Mouse (Mus musculus): Measurements from ENCODE around the gene Umad1. TPM values are rescaled to one million over a fixed set of nuclear protein-coding genes. Genes with fewer than 3 reads are reported as not detected.

Gene Umad1
- total RNA-seq, 4 experiments from 2014 or later = 11.0 to 19.0 (median 14.3) TPM

GRCm38 (mm10) chr6:8472915-8473314 lies 213.8 kb downstream of the Umad1 start:
- DNase-seq (ENCODE audit: low spot score in 2 of 2) = peak in 1 of 2 experiments; percentile 30

DNA sequence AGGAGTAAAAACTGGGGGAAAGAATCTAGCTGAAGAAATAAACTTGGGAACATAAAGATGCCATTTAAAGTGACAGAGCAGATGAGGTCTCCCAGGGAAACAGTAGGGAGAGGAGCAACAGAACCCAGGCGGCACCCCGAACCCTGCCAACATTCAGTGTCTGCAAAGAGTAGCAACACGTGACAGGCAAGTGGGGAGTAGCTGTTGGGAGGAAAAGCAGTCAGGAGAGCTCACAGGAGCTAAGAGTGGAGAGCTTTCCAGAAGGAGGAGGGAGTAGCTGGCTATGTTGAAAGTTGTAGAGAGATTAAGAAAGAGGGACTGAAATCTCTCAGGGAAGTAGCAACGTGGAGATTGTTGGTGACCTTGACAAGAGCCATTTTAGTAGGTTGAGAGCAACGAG lies 214.4 kb downstream of the Umad1 start:
- DNase-seq (ENCODE audit: low spot score in 2 of 2) = peak in 1 of 2 experiments; percentile 6

DNA sequence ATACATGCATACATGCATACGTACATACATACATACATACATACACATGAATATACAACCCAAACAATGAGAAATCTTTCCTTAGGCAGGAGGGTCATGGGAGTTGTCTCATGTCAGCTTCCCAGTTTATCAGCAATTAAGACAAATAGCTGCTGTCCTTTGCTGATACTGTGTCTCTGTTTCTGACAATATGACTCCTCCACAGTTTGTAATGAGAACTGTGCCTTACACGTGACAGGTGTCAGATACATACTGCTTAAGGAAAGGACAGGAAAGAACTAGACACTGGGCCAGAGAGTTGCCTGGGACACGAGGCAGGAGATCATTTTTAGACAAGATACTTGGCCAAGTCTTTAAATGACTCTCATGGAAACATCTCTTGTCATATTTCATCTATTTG lies 215.2 kb downstream of the Umad1 start:
- DNase-seq (ENCODE audit: low spot score in 2 of 2) = no peak

DNA sequence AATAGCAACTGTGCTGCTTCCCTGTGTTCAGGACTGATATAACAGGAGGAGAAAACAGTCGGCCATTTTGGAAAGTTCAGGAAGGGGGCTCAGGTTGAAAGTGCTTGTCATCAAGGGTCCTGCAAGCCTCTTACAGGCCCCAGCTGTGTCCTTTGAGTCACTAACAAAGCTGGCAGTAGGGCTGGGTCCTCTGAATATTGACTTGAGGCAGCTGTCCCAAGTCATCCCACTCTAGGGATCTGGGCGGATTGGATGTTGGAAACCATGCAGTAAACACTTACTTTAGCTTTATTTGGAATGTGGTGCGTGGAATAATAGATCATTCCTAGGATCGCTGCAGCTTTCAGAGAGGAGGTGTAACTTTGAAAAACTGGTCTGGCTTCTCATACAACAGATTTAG lies 215.7 kb downstream of the Umad1 start:
- DNase-seq (ENCODE audit: low spot score in 2 of 2) = no peak

DNA sequence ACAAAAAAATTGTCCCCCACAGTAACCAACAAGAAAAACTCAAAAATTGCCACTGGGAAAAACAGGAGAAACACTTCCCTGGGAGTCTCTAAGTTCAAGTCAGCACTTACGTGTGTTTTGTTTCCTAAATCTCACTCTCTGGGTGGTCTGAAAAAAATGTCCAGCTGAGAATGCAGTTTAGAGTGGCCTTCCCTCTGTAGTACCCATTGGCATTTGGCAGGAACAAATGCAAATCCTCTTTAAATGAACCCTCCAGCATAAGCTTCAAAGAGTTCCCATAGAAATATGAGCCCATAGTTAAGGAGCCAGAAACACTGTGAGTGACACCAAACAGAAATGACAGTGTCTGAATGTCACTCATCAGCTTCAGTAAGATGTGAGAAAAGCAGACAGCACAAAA lies 220.1 kb downstream of the Umad1 start:
- DNase-seq (ENCODE audit: low spot score in 2 of 2) = no peak

DNA sequence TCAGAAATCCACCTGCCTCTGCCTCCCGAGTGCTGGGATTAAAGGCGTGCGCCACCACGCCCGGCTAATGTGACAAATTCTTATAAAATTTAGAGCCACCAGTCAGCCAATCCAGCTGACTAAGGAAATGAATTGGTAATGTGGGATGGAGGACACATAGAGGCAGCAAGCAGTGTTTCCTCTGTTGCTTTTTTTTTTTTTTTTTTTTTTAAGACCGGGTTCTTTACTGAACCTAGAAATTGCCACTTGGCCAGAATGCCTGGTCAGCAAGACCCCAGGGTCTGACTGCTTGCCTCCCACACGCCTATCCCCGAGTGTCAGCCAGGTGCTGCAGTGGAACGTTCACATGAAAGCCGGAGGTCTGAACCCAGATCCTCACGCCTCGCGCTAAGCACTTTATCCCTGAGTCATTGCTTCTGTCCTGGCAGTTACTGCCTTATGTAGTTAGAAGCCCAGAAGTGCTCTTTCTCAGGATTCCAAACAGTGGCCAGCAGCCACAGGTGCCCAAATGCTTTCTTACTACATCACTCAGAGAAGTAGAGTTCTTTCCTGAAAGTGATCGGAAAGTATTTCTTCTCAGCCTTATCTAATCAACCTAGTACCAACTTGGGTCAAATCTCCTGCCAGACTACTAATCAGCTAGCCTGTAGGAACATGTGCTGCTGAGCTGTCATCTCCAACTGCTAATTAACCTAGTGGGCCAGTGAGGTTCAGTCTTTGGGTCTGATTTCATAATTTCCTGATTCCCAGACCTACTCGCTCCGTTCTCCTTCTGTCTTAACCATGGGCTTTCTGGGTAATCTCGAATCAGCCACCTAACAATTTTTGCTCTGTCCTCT lies 225.6 kb downstream of the Umad1 start:
- DNase-seq (ENCODE audit: low spot score in 2 of 2) = no peak

GRCm38 (mm10) chr6:8485414-8486175 lies 226.5 kb downstream of the Umad1 start:
- no peak for DNase-seq (ENCODE audit: low spot score in 2 of 2)

DNA sequence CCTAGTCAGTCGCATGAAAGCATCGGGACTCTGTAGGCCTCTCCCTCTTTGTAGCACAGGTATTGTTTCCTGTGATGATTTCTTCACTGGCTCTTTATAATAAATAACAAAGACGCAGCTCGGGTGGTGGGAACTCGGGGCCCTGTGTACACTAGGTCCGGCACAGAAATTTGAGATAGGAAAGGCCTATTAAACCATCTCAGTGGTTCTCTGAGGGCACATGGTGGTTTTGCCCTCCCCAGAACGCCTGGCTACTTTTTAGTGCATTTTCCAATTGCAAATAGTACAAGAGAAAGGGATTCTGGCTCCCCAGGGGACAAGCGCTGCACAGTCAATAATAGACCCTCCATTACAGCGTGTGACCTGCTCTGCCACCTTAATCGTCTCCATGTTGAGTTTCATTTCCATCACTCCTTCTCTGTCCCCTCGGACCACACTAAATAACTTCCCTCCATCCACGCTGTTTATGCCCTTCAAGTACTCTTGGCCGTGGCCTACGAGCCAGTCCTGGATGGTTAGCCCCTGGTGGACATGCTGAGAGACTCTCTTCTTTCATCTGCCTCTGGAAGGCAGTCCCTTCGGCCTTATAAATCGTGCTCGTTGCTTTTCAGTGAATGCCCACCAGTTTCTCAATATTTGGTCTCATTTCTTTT lies 227.4 kb downstream of the Umad1 start:
- DNase-seq (ENCODE audit: low spot score in 2 of 2) = no peak

DNA sequence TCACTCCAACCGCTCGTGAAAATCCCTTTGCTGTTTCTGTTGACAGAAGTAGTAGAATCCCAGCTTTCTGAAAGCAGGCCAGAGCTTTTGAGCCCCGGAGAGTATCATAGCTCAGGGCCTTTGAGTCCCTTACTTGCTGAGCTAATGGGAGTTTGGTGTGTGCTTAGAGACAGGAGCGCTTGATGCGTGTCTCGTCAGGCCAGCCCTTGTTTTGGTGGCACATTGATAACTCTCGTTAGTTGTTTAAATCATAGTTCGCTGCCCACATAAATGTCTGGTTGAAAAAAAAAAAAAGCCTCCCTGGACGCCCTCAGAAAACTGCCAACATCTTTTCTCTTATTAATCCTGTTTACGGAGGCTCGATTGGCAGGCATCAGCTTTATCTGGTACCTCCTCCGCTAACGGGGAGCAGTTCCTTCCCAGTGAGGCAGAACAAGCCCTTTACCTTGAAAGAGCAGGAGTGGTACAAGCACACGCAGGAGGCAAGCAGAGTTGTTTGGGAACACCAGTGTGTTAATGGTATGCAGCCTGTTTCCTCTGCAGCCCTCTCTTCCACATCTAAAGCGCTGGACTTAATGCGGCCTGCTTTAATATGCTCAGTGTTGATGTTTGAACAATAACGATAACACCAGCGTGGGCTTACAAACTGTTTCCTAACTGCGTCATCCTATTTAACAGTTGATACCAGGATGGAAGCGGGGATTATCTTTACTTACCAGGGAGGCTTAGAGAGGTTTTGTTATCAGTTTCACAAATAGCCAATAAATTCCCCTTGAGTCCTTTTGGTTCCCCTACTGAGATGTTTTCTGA lies 228.2 kb downstream of the Umad1 start:
- DNase-seq (ENCODE audit: low spot score in 2 of 2) = no peak

DNA sequence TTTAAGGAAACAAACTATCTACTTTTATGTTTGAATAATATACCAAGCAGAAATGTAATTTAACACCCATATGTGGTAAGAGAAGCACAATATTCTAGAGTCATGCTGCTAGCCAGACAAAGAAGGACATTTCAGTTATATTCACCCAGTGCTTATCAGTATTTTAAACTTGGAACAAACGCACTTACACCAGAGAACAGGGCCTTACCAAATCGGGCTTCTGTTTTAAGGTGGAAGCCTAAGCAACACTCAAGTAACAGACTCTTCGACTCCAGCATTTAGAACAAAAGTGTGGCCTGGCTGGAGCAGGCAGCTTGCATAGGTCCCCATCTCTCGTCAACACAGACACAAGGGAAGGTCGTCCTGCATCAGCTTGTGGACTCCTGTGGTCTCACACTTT lies 229.2 kb downstream of the Umad1 start:
- DNase-seq (ENCODE audit: low spot score in 2 of 2) = no peak

GRCm38 (mm10) chr6:8489266-8489665 lies 230.2 kb downstream of the Umad1 start:
- DNase-seq (ENCODE audit: low spot score in 2 of 2) = no peak

DNA sequence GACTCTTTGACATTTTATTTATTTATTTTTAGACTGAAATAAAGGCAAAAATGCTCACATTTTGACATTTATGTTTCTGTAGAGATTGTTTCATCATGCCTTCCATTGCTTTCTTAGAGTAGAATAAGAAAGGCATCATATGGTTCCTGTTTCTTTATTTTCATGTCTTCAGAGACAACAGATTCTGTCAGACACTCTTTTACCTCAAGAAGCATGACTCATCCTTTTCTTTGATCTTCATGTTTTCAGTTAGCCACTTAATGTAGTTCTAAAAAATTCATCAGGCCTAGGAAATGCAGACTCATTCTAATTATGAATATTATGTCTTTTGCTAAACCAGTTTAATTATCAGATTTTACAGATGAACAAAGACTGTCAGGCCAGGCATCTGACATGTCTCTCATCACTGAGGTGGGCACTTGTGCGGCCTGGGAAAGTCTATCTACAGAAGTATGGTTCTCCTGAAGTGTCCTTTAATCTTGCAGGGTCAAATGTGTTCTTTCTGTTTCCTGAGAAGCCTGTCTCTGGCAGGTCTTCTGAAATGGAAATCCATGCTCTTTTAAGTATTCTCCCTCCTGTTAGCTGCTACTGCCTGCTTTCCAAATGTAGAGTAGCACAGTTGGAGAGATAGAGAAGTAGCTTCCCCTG lies 231.0 kb downstream of the Umad1 start:
- no peak for DNase-seq (ENCODE audit: low spot score in 2 of 2)

DNA sequence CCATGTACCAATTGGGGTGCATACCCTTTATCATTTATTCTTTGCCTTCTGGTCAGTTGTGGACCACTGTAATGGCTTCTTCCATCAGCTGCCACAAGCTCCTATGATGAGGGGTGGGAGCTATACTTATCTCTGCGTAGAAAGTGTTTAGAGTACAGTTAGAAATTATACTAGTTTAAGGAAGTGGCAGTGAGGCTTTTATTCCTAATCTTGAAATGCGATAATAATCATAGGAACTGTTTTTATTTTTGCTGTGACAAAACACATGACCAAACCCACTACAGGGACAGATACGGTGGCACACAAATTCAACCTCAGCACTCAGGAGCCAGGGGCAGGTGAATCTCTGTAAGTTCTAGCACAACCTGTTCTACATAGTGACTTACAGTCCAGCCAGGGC lies 233.2 kb downstream of the Umad1 start:
- no peak for DNase-seq (ENCODE audit: low spot score in 2 of 2)

DNA sequence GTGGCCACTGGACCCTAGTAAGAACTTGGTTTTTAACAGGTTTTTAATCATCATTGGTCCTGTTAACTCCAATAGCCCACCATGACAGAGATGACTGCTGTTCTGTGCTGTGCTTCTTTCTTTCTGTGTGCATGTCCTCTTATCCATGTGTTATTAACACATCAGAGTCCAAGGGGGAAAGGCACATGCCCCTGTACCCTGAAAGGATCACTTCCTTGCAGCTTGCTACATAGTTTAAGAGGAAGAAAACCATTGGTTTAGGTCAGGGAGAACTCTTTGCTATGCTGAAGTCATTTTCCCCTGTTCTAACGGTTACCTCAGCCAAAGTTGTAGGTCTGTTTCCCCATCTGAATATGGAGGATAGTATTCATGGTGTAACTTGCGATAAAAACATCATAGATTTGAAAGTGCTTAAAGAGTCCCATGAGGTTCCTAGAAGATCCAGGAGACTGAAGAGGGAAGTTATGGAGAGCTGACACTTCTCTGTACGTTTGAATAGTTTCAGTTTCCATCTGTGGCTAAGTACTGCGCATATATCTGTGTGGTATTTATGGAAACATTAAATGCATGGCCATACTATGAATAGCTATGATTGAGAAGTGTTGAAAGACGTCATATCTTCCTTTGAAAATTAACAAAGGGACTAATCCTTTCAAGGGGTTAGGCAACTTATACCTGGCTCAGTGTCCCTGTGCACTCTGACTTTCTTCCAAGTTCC lies 236.2 kb downstream of the Umad1 start:
- no peak for DNase-seq (ENCODE audit: low spot score in 2 of 2)

GRCm38 (mm10) chr6:8495827-8496222 lies 236.7 kb downstream of the Umad1 start:
- no peak for DNase-seq (ENCODE audit: low spot score in 2 of 2)

GRCm38 (mm10) chr6:8497234-8497867 lies 238.3 kb downstream of the Umad1 start:
- DNase-seq (ENCODE audit: low spot score in 2 of 2) = no peak

DNA sequence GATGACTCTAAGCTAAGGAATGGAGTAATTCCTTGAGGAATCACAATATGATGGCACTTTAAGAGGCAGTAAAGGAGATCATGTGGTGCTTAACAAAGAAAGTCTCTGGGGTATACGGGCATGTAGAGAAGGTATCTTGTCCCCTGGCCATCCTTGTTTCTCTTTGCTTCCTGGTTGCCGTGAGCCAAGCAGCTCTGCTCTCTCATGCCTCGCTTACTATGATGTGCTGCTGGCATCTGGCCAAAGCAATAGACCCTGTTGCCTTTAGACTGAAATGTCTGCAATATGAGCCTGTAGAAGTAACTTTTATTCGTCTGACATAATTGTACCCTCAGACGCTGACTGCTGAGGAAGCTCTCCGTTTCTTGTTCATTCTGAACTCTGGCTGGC lies 238.8 kb downstream of the Umad1 start:
- DNase-seq (ENCODE audit: low spot score in 2 of 2) = no peak

- no peak for DNase-seq (ENCODE audit: low spot score in 2 of 2)
These were observed 239.9 kb downstream of the Umad1 start for GRCm38 (mm10) chr6:8498961-8499360.

DNA sequence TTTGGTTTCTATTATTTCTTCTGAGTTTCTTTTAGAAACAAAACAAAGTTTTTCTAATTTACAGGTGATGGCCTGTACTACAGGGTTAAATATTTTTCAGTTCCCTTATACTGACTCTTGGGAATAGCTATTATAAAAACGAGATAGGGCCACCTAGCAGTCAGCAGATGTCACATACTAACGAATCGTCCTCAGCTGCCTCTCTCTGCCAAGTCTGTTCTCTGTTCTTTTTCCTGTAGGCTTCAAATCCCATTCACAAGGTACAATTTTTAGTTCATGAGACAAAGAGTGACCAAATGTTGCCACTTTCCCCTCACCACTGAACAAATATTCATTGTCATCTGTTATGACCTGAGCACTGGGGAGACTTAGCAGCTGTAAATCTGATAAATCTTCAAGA lies 244.9 kb downstream of the Umad1 start:
- DNase-seq (ENCODE audit: low spot score in 2 of 2) = no peak
